Mouse (Mus musculus) lung, embryonic 16.5 days (tissue): ENCODE results near the gene Zmat3. TPM values are rescaled to one million over a fixed set of nuclear protein-coding genes. Genes with fewer than 3 reads are reported as not detected.

Experiments used
- ATAC-seq: fragments of 200-750 bp; cut with Nextera tagmentation; 2 replicates; pipeline ENCODE4 v1.8.0; 2017; ENCODE audit warnings: low read depth, mild to moderate bottlenecking, moderate library complexity
- H3K27ac ChIP-seq: fragments of 300-500 bp; sonication (generic); 2 replicates; pipeline ENCODE4 v1.5.1; 2014; ENCODE audit warnings: mild to moderate bottlenecking, control low read depth, low read length
- H3K27me3 ChIP-seq: fragments of 300-500 bp; sonication (generic); 2 replicates; pipeline ENCODE4 v1.6.1; 2014; ENCODE audit warnings: low read depth, low read length, mixed read lengths; ENCODE audit not compliant: control insufficient read depth, insufficient read depth
- H3K36me3 ChIP-seq: fragments of 300-500 bp; sonication (generic); 2 replicates; pipeline ENCODE4 v1.6.1; 2014; ENCODE audit warnings: low read length; ENCODE audit not compliant: control insufficient read depth, insufficient read depth
- H3K4me1 ChIP-seq: fragments of 300-500 bp; sonication (generic); replicated peaks from 2 replicates; pipeline ENCODE4 v1.6.1; 2014; ENCODE audit warnings: low read length, mixed read lengths; ENCODE audit not compliant: control insufficient read depth, insufficient read depth
- H3K4me2 ChIP-seq: fragments of 300-500 bp; sonication (generic); 2 replicates; pipeline ENCODE4 v1.6.1; 2014; ENCODE audit warnings: low read depth, low read length, control low read depth
- H3K4me3 ChIP-seq: fragments of 300-500 bp; sonication (generic); 2 replicates; pipeline ENCODE4 v1.5.1; 2014; ENCODE audit warnings: mild to moderate bottlenecking, low read length, control low read depth
- H3K9ac ChIP-seq: fragments of 300-500 bp; sonication (generic); 2 replicates; pipeline ENCODE4 v1.6.1; 2014; ENCODE audit warnings: low read length, control low read depth
- H3K9me3 ChIP-seq: fragments of 300-500 bp; sonication (generic); 2 replicates; pipeline ENCODE4 v1.6.1; 2016; ENCODE audit warnings: low read length; ENCODE audit not compliant: control insufficient read depth
- WGBS: fragments of 180-500 bp; shearing (Covaris S2); extraction: QIAGEN DNeasy Blood & Tissue Kit; methylation state at CpG from one replicate; pipeline ENCODE4 v1.1.7; 2014; 5-methylcytosine and 5-hydroxymethylcytosine counted together
- polyA plus RNA-seq: library from polyadenylated mRNA; unstranded; fragments of >200 nt; fragmentation: Nextera tagmentation; extraction: Ambion mirVana; gene quantifications from 2 replicates; pipeline ENCODE4 v1.2.1, GENCODE M21; 2015

Gene Zmat3
- polyA plus RNA-seq, 1 experiment from 2014 or later, result 2.8 TPM

DNA sequence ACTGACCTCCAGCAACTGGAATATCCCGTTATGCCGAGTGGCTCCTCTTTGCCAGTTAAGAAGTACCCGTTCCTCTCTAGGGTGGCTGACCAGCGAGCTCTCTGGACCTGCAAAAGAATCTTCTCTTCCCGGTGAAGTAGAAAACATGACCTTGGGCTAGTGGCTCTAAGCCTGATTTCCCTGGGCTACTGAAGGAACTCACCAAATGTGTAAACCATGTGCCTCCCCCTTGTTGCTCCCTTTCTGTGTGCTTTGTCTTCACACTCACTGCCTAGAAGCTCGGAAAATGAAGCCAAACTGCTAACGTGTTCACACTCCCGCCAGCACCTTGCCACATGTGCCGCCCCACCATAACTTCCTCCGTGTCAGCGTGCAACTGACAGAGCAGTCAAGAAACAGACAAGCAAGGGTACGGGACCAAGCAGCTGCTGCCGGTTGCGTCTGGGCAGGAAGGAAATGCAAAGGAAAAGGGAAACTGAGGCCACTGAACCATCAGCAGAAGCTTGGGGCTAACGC lies 47.9 kb downstream of the Zmat3 start:
- 46% methylated on average over 15 of the region's 15 CpGs for WGBS
- no peak overlapping the region for H3K4me2 ChIP-seq
- H3K9ac ChIP-seq, result no peak overlapping the region
- no peaks in the 10 kb centered on the region for H3K36me3 ChIP-seq
- no peaks in the 10 kb centered on the region; the same call in 1 of the 2 replicates for H3K27me3 ChIP-seq
- no peaks in the 10 kb centered on the region for H3K9me3 ChIP-seq
- 0 out of 2 replicates have a peak, but pooled peaks have one; percentile 2 for ATAC-seq
- no peaks in the 10 kb centered on the region for H3K4me1 ChIP-seq
- H3K27ac ChIP-seq, result no peak overlapping the region
- no peak overlapping the region for H3K4me3 ChIP-seq

DNA sequence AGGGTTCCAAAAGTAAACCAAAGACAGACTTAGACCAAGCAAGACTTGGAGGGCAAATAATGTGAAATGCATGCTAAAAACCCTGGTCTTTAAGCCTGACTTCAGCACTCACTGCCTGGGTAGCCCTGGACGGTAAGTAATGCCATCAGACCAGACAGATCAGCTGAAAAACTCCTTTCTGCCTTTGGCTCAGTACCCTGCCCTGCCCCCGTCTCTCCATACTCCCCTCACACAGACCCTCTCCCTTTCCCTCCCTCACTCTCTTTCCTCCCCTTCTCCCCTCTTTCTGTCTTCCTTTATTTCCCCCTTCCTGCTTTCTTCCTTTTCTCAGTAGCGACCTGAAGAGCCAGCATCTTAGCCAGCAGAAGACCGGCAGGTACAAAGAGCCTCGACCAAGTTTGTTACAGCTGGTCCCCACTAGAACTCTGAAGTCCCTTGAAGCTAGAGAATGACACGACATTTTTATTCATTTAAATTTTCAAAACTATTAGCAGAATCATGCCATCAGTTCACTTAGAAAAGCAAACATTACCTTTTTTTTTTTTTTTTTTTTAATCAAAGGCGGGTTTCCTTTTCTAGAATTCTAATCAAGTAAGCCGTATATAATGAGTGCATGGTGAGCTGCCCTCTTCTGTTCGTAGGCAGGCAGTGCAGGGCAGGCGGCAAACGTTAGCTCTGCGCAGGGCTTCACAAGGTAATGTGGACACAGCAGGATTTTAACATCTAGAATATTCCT lies 48.5 kb downstream of the Zmat3 start:
- H3K4me2 ChIP-seq, result no peak overlapping the region
- no peaks in the 10 kb centered on the region; the same call in 1 of the 2 replicates for H3K27me3 ChIP-seq
- H3K4me1 ChIP-seq, result no peaks in the 10 kb centered on the region
- WGBS, result 24% methylated on average over 12 of the region's 12 CpGs
- H3K4me3 ChIP-seq, result no peak overlapping the region
- no peaks in the 10 kb centered on the region for H3K9me3 ChIP-seq
- no peaks in the 10 kb centered on the region for H3K36me3 ChIP-seq
- H3K27ac ChIP-seq, result no peak overlapping the region
- ATAC-seq, result peak; percentile 52; the same call in 1 of the 2 replicates
- H3K9ac ChIP-seq, result no peak overlapping the region

DNA sequence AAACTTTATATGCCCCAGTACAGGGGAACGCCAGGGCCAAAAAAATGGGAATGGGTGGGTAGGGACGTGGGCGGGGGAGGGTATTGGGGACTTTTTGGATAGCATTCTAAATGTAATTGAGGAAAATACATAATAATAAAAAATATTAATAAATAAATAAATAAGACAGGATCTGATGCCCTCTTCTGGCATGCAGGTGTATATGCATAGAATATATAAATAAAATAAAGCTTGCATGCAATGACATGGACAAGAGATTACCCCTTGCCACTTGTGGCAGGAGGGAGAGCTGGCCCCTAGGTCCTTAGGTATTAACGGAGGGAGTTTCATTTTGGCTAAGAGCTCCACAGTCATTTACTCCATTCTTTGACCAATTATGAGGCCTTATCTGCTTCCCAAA lies 51.1 kb downstream of the Zmat3 start:
- no peak for ATAC-seq
- H3K4me3 ChIP-seq, result no peak overlapping the region
- no peak overlapping the region for H3K9ac ChIP-seq
- H3K36me3 ChIP-seq, result no peaks in the 10 kb centered on the region
- H3K4me2 ChIP-seq, result no peak overlapping the region
- WGBS, result 81% methylated on average over 4 of the region's 4 CpGs
- no peaks in the 10 kb centered on the region; the same call in 1 of the 2 replicates for H3K27me3 ChIP-seq
- no peaks in the 10 kb centered on the region for H3K4me1 ChIP-seq
- H3K27ac ChIP-seq, result no peak overlapping the region
- no peaks in the 10 kb centered on the region for H3K9me3 ChIP-seq

DNA sequence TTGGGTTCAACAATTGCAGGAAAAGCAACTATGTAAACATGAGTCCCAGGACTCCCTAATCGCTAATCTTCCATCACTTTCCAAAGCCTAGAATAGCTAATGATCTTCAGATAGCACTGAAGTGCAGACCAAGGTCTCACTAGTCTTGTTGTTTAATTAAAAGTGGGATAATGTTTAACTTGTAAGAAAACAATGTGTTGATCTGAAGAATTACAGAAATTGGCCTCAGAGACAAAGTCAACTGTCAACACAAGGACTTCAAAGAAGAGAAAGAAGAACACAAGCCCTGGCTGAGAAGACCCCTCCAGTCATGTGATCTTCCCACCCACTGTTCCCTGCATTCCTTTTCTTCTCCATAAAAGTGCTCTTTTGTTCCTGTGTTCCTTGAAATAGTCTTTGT lies 61.6 kb downstream of the Zmat3 start:
- Histone ChIP-seq H3K9me3 (0 out of 2 replicates have a peak, but pooled peaks cover 2% of the 10 kb centered on the region), H3K27ac (no peak overlapping the region), H3K4me1 (no peaks in the 10 kb centered on the region; the same call in 1 of the 2 replicates), H3K9ac (no peak overlapping the region), H3K27me3 (no peaks in the 10 kb centered on the region), H3K4me2 (no peak overlapping the region), H3K36me3 (no peaks in the 10 kb centered on the region), H3K4me3 (no peak overlapping the region)
- no peak for ATAC-seq
- 36% methylated on average over 1 of the region's 1 CpGs for WGBS

- no peaks in the 10 kb centered on the region for H3K9me3 ChIP-seq
- no peaks in the 10 kb centered on the region for H3K36me3 ChIP-seq
- H3K4me1 ChIP-seq, result no peaks in the 10 kb centered on the region
- no peak for ATAC-seq
- WGBS, result 32% methylated on average over 4 of the region's 4 CpGs
- no peak overlapping the region for H3K9ac ChIP-seq
- no peak overlapping the region for H3K4me3 ChIP-seq
- H3K27ac ChIP-seq, result no peak overlapping the region
- H3K4me2 ChIP-seq, result no peak overlapping the region
- H3K27me3 ChIP-seq, result no peaks in the 10 kb centered on the region
These were observed 73.8 kb downstream of the Zmat3 start for GRCm38 (mm10) chr3:32292001-32292400.

Other genes starting within 250 kb of the Zmat3 start
- gene Pik3ca, start 31.7 kb upstream of the Zmat3 start, polyA plus RNA-seq, result 9.7 and 10.2 TPM in 2 replicates
- 0.09 and 0.13 TPM in 2 replicates for gene Kcnmb3, start 126.2 kb upstream of the Zmat3 start, polyA plus RNA-seq
- 36.1 and 37.0 TPM in 2 replicates for gene Zfp639, start 144.2 kb upstream of the Zmat3 start, polyA plus RNA-seq
- 23.8 and 32.2 TPM in 2 replicates for gene Mfn1, start 163.5 kb upstream of the Zmat3 start, polyA plus RNA-seq